Mouse (Mus musculus): Measurements from ENCODE around the gene Gapvd1. TPM values are rescaled to one million over a fixed set of nuclear protein-coding genes. Genes with fewer than 3 reads are reported as not detected.
A peak's percentile ranks its signal among the peaks of the same experiment; 100 is the strongest.

Gapvd1 gene
- polyA plus RNA-seq, 1 experiment from 2014 or later: 90.4 TPM

DNA sequence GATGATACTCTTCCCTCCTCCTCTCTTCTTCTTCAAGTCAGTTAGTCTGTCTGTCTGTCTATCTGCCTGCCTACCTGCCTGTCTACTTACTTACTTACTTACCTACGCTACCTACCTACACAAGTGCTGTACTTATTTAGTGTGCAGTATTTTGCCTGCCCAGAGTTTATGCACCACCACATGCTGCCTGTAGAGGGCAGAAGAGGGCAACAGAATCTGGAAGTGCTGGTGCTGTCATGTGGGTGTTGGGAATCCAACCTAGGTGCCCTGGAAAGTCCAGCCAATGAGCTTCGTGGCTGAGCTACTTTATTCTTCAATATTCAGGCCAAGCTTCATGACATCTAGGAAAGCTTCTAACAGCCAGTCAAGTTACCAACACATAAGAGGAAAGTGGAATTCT is 29.1 kb upstream of the Gapvd1 start:
- Histone ChIP-seq H3K9me3 (no peaks in the 10 kb centered on the region), H3K4me3 (no peak overlapping the region), H3K4me1 (replicated peaks) (no peaks in the 10 kb centered on the region), H3K27me3 (ENCODE audit: insufficient read depth, poor library complexity, severe bottlenecking) (no peaks in the 10 kb centered on the region), H3K27ac (no peak overlapping the region), H3K36me3 (peaks cover 81% of the 10 kb centered on the region)
- 83% methylated on average over 2 of the region's 2 CpGs for WGBS
- peak; percentile 47 for DNase-seq (ENCODE audit: low spot score)

DNA sequence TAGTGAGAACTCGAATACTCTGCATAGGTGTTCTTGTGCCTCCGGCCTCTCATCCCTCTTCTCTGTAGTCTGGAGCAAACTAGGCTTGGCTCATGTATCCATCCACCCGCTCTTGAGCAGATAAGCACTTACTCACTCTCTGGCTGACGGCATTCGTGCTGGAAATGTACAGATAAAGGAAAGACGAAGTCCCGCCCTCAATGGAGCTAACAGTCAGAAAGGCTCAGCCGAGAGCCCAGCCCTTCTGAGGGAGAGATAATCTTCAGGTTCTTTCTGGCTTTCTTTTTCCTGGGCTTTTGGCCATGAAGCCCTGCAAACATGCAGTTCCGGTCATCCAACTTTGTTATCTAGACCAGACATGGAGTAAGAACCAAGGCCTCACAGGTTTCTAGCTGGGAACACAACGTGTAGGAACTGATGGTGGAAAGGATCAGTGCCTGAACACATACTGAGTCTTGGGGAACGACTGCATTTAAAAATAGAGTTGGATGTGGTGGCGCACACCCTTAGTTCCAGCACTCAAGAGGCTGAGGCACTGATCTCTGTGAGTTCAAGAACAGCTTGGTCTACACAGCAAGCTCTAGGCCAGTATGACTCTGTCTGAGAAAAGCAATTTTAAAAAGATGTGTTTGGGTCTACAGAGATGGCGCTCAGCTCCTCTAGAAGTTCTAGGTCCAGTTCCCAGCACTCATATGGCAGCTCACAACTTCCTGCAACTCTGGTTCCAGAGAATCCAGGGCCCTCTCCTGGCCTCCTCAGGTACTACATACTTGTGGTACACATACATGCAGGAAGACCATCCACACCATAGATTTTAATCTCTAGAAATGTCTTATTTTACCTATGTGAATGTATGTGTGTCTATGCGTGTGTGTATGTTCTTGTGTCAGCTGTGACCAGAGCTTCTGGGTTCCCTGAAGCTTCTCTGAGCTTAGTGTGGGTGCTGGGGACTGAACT is 28.3 kb upstream of the Gapvd1 start:
- Histone ChIP-seq H3K4me1 (replicated peaks) (no peaks in the 10 kb centered on the region), H3K27me3 (ENCODE audit: insufficient read depth, poor library complexity, severe bottlenecking) (no peaks in the 10 kb centered on the region), H3K9me3 (no peaks in the 10 kb centered on the region), H3K4me3 (no peak overlapping the region), H3K27ac (no peak overlapping the region), H3K36me3 (peaks cover 82% of the 10 kb centered on the region)
- DNase-seq (ENCODE audit: low spot score): no peak
- WGBS: 93% methylated on average over 14 of the region's 14 CpGs

DNA sequence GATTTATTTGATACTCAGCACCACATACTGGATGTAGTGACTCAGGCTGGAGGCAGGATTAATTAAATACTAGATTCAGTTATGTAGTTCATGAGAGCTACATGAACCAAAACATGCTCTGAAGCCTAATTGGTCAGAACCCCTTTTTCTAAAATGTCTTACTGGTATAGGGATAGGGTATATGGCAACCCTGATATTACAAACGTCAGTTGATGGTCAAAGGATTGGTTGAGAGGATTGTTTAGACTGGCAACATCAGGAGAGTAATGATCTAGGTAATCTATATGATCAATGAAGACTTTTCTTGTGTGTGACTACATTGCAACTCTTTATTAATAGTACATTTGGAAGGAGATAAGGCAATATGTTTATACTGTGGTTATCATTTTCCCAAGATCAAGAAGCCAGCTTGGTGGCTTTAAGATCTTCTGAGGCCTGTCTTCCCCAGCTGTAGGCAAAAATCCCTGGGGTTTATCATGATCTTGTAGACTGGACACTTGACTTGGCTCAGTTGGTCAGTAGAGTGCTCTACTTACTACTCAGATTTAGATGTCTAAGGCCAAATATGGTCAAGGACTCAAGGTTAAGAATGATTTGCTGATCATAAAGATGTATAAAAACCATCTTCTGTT is 22.3 kb upstream of the Gapvd1 start:
- Histone ChIP-seq H3K4me1 (replicated peaks) (peaks cover 44% of the 10 kb centered on the region), H3K4me3 (no peak overlapping the region; the same call in 1 of the 2 replicates), H3K27ac (no peak overlapping the region), H3K36me3 (peaks cover 96% of the 10 kb centered on the region), H3K9me3 (no peaks in the 10 kb centered on the region), H3K27me3 (ENCODE audit: insufficient read depth, poor library complexity, severe bottlenecking) (no peaks in the 10 kb centered on the region)
- 65% methylated on average over 1 of the region's 1 CpGs for WGBS
- DNase-seq (ENCODE audit: low spot score): no peak

DNA sequence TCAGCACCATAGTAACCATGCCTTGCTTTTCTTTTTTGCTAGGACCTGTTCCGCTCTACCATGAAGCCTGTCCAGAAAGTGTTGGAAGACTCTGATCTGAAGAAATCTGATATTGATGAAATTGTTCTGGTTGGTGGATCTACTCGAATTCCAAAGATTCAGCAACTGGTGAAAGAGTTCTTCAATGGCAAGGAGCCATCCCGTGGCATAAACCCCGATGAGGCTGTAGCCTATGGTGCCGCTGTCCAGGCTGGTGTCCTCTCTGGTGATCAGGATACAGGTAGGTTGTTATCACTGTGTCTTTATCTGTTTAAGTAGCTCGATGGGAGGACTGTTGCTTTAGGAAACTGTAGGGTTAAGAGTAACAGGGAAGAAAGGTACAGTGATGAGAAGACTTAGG is 19.5 kb upstream of the Gapvd1 start:
- Histone ChIP-seq H3K27me3 (ENCODE audit: insufficient read depth, poor library complexity, severe bottlenecking) (no peaks in the 10 kb centered on the region), H3K27ac (no peak overlapping the region), H3K9me3 (no peaks in the 10 kb centered on the region), H3K4me3 (peak overlapping the region; percentile 100), H3K4me1 (replicated peaks) (peaks cover 53% of the 10 kb centered on the region), H3K36me3 (peaks cover 70% of the 10 kb centered on the region)
- 93% methylated on average over 6 of the region's 6 CpGs for WGBS
- no peak for DNase-seq (ENCODE audit: low spot score)

DNA sequence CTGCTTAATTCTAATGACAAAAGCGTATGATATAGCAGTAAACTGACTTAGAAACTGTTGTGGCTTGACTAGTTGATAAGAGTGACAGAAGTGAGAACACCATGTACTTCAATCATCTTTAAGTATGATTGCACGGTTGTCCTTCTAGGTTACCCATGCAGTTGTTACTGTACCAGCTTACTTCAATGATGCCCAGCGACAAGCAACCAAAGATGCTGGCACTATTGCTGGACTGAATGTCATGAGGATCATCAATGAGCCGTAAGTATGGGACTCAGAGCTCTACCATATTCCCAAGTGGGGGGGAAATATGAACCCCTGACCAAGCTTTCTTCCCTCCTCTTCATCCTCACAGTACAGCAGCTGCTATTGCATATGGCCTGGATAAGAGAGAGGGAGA is 18.6 kb upstream of the Gapvd1 start:
- 92% methylated on average over 4 of the region's 4 CpGs for WGBS
- Histone ChIP-seq H3K27ac (no peak overlapping the region), H3K36me3 (peaks cover 62% of the 10 kb centered on the region), H3K27me3 (ENCODE audit: insufficient read depth, poor library complexity, severe bottlenecking) (no peaks in the 10 kb centered on the region), H3K9me3 (no peaks in the 10 kb centered on the region), H3K4me1 (replicated peaks) (peaks cover 53% of the 10 kb centered on the region), H3K4me3 (peak overlapping the region; percentile 100)
- no peak for DNase-seq (ENCODE audit: low spot score)

DNA sequence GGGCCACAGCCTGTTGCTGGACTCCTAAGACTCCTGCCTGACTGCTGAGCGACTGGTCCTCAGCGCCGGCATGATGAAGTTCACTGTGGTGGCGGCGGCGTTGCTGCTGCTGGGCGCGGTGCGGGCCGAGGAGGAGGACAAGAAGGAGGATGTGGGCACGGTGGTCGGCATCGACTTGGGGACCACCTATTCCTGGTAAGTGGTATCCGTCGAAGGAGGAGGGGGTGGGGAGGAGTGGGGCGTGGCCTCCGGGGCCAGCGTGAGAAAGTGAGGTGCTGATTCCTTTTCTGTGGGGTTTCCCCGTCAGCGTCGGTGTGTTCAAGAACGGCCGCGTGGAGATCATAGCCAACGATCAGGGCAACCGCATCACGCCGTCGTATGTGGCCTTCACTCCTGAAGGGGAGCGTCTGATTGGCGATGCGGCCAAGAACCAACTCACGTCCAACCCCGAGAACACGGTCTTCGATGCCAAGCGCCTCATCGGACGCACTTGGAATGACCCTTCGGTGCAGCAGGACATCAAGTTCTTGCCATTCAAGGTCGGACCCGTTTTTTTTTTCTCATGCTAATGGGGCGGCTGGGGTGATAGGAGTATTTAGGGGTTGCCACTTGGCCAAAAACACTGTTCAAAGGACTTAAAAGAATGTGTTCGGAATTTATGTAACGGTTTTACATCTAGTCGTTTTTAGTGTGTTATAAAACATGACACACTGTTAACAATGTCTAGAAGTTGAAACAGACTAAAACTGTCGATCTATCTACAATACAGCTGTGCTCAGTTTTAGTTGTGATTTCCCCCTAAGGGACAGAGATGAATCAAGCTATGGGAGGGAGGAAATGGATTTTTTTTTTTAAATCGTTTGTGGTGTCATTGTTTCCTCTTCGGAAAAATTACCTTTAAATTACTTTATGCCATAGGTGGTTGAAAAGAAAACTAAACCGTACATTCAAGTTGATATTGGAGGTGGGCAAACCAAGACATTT is 17.5 kb upstream of the Gapvd1 start:
- Histone ChIP-seq H3K4me1 (replicated peaks) (peaks cover 53% of the 10 kb centered on the region), H3K4me3 (peak overlapping the region; percentile 100), H3K36me3 (peaks cover 51% of the 10 kb centered on the region), H3K27me3 (ENCODE audit: insufficient read depth, poor library complexity, severe bottlenecking) (no peaks in the 10 kb centered on the region), H3K9me3 (no peaks in the 10 kb centered on the region), H3K27ac (peak overlapping the region; percentile 98)
- 5% methylated on average over 50 of the region's 50 CpGs for WGBS
- DNase-seq (ENCODE audit: low spot score): no peak

DNA sequence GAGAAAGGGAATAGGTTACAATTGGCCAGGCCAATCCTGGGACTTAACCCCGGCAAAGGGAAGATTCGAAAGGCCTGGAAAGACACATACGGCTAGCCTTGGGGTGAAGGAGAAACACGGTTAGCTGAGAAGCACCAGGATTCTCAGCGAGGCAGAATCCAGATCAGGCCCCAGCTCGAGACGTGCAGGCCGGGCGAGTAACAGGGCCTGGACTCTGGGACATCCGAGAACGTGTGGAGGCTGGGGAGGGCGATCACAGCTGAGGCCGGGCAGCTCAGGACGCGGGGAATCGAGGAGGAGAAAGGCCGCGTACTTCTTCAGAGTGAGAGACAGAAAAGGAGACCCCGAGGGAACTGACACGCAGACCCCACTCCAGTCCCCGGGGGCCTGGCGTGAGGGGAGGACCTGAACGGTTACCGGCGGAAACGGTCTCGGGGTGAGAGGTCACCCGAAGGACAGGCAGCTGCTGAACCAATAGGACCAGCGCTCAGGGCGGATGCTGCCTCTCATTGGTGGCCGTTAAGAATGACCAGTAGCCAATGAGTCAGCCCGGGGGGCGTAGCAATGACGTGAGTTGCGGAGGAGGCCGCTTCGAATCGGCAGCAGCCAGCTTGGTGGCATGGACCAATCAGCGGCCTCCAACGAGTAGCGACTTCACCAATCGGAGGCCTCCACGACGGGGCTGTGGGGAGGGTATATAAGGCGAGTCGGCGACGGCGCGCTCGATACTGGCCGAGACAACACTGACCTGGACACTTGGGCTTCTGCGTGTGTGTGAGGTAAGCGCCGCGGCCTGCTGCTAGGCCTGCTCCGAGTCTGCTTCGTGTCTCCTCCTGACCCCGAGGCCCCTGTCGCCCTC is 16.6 kb upstream of the Gapvd1 start, which contains the start of gene Hspa5:
TSS of gene Hspa5 (plus strand) at position 603 of the 859 bp plus-strand sequence.
- DNase-seq (ENCODE audit: low spot score): peak; percentile 100
- Histone ChIP-seq H3K27me3 (ENCODE audit: insufficient read depth, poor library complexity, severe bottlenecking) (no peaks in the 10 kb centered on the region), H3K36me3 (peaks cover 41% of the 10 kb centered on the region), H3K9me3 (no peaks in the 10 kb centered on the region; the same call in 1 of the 2 replicates), H3K4me1 (replicated peaks) (peaks cover 47% of the 10 kb centered on the region), H3K27ac (peak within 1 kb of the TSS; percentile 98), H3K4me3 (peak within 1 kb of the TSS; percentile 100)
- WGBS: under 1% methylated on average over 60 of the region's 60 CpGs

DNA sequence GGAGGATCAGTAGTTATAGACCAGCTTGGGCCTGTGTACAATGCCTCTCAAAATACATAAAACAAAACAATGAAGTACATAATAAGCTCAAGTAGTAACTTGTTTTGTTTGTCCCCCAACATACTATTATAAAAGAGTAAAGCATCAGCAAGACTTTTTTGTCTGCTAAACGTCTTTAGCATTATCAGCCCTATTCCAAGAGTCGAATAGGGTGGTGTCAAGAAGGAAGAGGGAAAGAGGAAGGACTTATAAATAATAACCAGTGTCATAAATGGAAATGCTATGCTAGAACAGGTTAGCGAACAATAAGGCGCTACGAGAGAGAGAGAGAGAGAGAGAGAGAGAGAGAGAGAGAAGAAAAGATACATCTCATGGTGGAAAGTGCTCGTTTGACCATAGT is 15.9 kb upstream of the Gapvd1 start:
- Histone ChIP-seq H3K27me3 (ENCODE audit: insufficient read depth, poor library complexity, severe bottlenecking) (no peaks in the 10 kb centered on the region), H3K36me3 (peaks cover 35% of the 10 kb centered on the region), H3K4me1 (replicated peaks) (peaks cover 40% of the 10 kb centered on the region), H3K27ac (peak overlapping the region; percentile 98), H3K9me3 (no peaks in the 10 kb centered on the region; the same call in 1 of the 2 replicates), H3K4me3 (peak overlapping the region; percentile 100)
- 5% methylated on average over 6 of the region's 6 CpGs for WGBS
- no peak for DNase-seq (ENCODE audit: low spot score)

DNA sequence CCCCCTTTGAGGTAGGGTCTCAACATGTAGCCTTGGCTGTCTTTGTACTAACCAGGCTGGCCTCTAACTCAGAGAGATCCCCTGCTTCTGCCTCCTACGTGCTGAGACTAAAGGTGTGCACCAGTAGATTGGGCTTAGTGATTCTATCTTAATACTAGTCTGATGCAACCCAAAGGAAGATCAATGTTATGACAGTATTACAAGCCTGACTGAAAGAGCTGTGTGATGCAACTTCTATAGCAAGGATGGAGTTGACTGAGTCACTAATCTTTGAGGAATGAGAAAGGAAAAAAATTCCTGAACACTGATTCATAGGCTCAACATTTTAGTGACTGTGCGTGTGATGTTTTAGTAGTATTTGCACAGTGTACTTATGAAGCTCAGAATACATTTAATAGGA is 15.0 kb upstream of the Gapvd1 start:
- DNase-seq (ENCODE audit: low spot score): no peak
- Histone ChIP-seq H3K36me3 (peaks cover 26% of the 10 kb centered on the region), H3K27ac (no peak overlapping the region), H3K27me3 (ENCODE audit: insufficient read depth, poor library complexity, severe bottlenecking) (no peaks in the 10 kb centered on the region), H3K4me3 (peak overlapping the region; percentile 100), H3K4me1 (replicated peaks) (peaks cover 31% of the 10 kb centered on the region), H3K9me3 (no peaks in the 10 kb centered on the region; the same call in 1 of the 2 replicates)
- 94% methylated on average over 2 of the region's 2 CpGs for WGBS

DNA sequence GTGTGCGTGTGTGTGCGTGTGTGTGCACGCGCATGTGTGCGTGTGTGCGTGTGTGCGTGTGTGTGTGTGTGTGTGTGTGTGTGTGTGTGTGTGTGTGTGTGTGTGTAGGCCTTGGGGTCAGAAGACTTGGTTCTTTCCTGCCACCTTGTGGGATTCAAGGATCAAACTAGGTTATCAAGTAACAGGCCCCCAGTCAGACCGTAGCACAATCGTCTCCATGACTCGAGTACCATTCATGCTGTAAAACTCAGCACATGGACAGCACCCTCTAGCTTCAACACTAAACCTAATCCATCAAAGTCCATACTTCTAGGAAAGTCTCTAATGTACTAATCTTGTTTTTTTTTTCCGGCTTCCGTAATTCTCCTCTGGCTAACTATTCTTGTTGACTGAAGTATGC is 9.8 kb upstream of the Gapvd1 start:
- no peak for DNase-seq (ENCODE audit: low spot score)
- Histone ChIP-seq H3K27me3 (ENCODE audit: insufficient read depth, poor library complexity, severe bottlenecking) (no peaks in the 10 kb centered on the region), H3K36me3 (no peaks in the 10 kb centered on the region), H3K4me3 (no peak overlapping the region), H3K4me1 (replicated peaks) (no peaks in the 10 kb centered on the region), H3K27ac (no peak overlapping the region), H3K9me3 (no peaks in the 10 kb centered on the region; the same call in 1 of the 2 replicates)
- WGBS: 78% methylated on average over 12 of the region's 12 CpGs

DNA sequence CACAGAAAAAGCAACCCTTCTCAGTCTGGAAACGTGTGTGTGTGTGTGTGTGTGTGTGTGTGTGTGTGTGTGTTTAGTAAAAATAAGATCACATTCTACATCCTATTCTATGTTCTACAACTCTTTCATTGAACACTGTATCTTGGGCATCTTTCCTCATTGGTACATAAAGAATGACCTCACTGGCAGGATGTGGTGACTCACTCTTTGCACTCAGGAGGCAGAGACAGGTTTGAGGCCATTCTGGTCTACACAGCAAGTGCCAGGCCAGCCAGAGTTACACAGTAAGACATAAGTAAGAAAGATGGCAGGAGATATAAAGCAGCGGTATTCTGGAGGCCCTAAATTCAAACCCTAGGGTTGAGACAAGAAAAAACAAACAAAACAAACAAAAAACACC is 7.8 kb upstream of the Gapvd1 start:
- WGBS: 66% methylated on average over 2 of the region's 2 CpGs
- H3K27me3 ChIP-seq (ENCODE audit: insufficient read depth, poor library complexity, severe bottlenecking): no peaks in the 10 kb centered on the region
- DNase-seq (ENCODE audit: low spot score): no peak

More for the DNA sequence above, 7.8 kb upstream of the Gapvd1 start:
- no peak overlapping the region for H3K27ac ChIP-seq
- no peaks in the 10 kb centered on the region for H3K4me1 ChIP-seq (replicated peaks)
- no peaks in the 10 kb centered on the region for H3K36me3 ChIP-seq
- H3K9me3 ChIP-seq: no peaks in the 10 kb centered on the region; the same call in 1 of the 2 replicates
- H3K4me3 ChIP-seq: no peak overlapping the region

Measured in hindbrain, embryonic 10.5 days (tissue).